Mouse (Mus musculus): ENCODE data around the gene Itgb3.

The Itgb3 gene

DNA sequence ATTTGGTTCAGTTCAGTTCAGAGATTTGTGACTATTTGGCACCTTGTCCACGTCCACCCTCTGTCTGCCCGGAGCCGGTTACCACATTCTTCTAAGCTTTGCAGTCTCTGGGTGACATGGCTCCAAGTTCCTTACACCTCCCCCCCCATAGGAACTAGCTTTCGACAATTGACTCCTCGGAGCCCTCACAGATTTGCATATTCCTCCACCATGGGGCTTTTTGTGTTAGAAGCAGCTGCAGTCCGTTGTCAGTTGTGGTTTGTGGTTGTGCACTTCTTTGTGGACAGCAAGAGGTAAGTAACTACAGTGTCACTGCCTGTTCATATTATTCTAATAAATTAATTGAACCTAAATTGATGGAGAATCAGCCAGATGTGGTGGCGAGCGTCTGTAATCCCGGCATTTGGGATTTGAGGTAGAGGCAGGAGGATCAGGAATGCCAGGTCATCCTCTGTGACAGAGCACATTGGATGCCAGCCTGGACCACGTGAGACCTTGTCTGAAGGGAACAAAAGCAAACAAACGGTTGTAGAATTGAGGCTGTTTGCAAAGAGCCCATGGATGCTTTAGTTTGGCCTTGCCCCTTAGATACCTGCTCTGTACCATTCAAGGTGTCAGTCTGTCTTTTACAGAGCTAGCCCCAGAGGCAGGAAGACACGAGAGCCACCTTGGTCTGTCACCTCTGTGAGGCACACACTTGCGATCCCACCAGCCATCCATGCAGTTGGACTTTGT lies 25.0 kb upstream of the Itgb3 start:
- DNase-seq, result no peak

DNA sequence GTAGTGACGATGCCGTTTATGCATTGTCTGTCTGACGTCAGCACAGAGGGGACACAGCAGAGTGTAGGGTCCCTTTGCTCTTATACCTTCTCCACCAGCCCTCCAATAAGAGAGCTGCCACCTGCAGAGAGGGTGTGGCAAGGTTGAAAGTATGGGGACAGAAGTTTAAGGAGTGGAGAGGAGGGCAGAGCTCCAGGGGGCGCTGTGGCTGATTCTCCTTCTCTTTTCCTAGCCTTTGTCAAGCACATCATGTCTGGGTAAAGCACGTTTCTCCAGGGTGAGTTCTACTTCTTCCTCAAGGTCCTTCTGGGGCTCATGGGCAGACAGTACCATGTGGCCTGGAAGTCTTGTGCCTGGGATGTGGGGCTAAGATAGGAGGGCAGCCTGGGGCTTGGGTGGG lies 22.3 kb upstream of the Itgb3 start:
- no peak for DNase-seq

DNA sequence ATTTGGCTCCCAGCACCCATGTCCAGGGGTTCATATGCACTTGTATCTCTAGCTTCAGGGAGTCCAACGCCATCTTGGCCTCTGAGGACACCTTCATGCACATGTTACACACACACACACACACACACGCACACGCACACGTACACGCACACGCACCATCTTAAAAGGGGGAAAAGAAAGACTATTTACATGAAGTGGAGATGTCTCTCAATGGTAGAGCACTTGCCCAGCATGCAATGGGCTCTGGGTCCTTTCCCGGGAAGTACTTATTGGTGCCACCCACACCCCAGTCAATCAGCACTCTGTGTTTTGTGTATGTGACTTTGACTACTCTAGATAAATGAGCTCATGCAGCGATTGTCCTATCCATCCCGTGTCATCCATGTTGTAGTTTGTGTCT lies 19.9 kb upstream of the Itgb3 start:
- DNase-seq, result no peak

GRCm38 (mm10) chr11:104588513-104588912 lies 19.3 kb upstream of the Itgb3 start:
- DNase-seq, result no peak

GRCm38 (mm10) chr11:104589570-104589969 lies 18.2 kb upstream of the Itgb3 start:
- no peak for DNase-seq

DNA sequence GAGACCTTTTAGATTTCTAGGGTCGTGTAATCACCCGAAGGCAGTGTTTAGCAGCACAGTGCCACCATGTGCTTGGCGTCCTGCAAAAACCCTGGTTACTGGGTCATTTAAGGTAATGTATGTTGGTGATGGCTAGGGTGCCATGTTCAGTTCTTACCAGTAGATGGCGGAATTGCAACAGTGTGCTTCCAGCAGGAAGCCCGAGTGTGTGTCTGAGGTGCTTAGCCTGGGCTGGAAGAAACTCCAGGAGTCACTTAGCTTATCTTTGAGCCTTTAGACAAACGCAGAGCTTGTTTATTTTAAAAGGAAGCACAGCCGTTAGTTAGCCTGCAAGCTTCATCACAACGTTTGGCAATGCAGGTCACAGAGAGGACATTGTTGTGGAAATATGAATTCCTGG lies 17.7 kb upstream of the Itgb3 start:
- peak; percentile 67 for DNase-seq

- DNase-seq, result no peak
Measured at GRCm38 (mm10) chr11:104592066-104592835, 15.5 kb upstream of the Itgb3 start.

DNA sequence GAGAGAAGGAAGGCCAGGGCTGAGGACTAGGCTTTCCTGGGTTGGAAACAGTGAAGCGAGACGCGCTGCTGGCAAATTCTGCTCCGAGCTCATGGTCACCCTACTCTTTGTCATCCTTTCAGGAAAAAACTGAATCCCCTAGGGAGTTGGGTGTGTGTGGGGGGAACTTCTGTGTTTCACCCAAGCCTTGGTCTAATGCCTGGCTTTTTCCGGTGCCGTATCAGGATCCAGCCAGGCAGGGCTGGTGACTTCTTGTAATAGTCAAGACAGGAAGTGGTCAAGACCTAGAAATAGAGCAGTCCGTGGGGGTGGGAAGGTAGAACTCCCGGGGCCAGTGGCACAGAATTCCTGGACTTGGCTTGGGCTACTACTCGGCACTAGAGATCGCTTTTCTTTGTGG lies 11.4 kb upstream of the Itgb3 start:
- no peak for DNase-seq

- no peak for DNase-seq
Measured at GRCm38 (mm10) chr11:104599265-104599945, 8.4 kb upstream of the Itgb3 start.

GRCm38 (mm10) chr11:104600675-104601074 lies 7.1 kb upstream of the Itgb3 start:
- no peak for DNase-seq

DNA sequence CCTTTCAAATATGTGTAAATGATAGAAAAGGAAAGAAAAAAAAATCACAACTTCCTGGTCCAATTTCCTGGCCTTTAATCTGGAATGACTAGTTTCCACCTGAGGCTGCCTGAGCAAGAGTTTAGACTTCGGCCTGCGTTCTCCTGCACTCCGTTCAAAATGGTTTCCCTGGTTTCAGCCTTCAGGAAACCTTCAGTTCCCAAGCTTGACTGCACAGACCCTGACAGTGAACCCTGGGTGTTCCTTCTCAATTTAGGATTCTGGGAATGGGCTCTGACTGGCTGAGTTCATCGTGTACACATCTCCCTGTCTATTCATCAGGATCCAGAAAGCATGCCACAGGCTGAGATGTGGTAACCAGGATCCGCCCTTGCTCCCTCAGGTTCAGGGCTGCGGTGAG lies 3.6 kb upstream of the Itgb3 start:
- DNase-seq, result no peak

GRCm38 (mm10) chr11:104608249-104608920 lies 585 bp downstream of the Itgb3 start:
- DNase-seq, result no peak

GRCm38 (mm10) chr11:104609033-104609684 lies 1.4 kb downstream of the Itgb3 start:
- no peak for DNase-seq

DNA sequence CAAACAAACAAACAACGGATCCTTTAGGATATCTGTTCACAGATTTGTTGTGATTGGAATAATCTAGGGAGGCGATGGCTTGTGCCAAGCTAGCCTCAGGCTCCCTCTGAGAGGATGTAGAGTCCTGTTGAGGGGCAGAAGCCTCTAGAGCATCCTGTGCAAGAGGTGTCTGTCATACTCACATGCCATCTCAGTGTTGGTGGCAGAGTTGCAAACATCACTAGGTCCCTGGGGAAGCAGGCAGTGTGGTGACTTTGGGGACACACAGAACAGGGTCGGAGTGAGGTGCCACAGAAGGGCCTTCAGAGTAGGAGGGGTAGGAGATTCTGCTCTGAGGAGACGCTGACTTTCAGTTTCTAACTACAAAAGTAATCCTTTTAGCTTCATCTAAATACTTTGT lies 1.9 kb downstream of the Itgb3 start:
- DNase-seq, result no peak

DNA sequence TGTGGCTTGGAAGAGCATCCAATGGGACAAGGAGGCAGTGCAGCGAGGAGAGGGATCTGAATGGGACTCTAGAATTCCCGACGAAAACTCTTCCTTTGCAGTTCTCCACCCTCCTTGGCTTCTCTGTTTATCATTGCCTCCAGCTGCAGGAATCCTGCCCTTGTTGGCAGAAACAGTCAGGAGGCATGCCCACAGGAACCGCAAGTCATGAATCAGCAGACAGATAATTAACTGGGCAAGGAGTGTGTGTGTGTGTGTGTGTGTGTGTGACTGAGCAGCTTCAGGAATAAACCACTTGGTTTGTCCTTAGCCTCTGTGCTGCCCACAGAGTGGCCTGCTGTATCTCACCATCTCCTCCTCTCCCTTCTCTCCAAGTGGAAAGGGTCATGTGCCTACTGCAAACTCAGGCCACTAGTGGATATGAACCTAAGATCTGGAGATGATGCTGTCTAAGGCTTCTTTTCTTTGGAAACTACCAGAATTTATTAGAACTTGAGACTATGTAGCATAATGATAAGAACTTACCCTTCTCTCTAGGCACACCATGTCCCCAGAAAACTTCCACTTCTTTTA lies 3.9 kb downstream of the Itgb3 start:
- DNase-seq, result no peak

GRCm38 (mm10) chr11:104613551-104613950 lies 5.8 kb downstream of the Itgb3 start:
- DNase-seq, result no peak

DNA sequence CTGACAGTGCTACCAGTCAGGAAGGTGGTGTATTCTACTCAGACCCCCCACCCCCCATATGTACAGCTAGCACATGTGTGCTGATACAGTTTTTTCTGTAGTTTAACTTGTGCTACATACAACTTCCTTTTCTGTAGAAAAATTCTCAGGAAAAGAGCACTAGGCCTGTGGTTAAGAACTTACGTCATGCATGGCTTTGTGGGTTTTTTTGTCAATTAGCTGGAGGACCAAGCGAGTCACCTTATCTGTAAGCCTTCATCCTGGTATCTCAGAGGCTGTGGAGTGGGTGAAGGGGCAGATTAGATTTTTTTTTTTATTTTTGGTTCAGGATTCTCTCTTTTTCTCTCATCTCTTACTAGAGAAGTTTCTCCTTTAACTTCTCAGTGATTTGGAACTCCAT lies 6.3 kb downstream of the Itgb3 start:
- DNase-seq, result no peak

DNA sequence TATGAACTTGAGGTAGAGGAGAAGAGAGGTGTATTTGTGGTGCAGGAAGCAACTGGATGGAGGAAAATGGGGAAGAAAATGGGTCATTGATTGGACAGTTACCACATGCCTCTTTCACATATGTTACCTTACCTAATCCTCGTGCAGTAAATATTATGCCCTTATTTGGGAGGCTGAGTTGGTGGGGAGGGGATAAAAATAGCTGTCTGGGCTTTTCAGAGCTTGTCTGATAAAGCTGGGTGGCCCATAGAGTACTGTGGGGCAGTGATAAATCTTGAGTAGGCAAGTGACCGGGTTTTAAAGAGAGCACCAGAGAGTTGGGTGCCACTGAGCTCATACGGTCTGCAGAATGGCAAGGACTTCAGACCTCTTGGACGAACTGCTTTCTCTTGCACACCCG lies 8.4 kb downstream of the Itgb3 start:
- no peak for DNase-seq

DNA sequence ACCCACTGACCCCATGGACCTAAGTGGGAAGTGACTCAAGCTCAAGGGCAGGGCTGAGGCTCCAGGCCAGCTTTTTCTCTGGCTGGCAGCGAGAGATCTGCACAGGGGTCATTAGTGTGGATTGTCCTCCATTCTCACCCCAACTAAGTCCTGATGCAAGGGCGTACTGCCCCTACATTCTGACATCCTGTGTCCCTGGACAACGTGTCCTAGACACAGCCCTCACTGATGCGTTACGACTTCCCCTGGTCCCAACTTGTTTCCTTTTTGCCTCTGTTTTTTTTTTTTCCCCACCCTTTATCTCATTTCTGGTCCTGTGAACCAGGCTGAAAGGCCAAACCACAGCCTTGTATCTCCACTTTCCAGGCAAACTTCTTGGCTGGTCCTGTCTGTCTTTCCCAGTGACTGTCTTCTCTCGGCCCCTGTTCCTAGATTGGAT lies 10.9 kb downstream of the Itgb3 start:
- DNase-seq, result no peak

DNA sequence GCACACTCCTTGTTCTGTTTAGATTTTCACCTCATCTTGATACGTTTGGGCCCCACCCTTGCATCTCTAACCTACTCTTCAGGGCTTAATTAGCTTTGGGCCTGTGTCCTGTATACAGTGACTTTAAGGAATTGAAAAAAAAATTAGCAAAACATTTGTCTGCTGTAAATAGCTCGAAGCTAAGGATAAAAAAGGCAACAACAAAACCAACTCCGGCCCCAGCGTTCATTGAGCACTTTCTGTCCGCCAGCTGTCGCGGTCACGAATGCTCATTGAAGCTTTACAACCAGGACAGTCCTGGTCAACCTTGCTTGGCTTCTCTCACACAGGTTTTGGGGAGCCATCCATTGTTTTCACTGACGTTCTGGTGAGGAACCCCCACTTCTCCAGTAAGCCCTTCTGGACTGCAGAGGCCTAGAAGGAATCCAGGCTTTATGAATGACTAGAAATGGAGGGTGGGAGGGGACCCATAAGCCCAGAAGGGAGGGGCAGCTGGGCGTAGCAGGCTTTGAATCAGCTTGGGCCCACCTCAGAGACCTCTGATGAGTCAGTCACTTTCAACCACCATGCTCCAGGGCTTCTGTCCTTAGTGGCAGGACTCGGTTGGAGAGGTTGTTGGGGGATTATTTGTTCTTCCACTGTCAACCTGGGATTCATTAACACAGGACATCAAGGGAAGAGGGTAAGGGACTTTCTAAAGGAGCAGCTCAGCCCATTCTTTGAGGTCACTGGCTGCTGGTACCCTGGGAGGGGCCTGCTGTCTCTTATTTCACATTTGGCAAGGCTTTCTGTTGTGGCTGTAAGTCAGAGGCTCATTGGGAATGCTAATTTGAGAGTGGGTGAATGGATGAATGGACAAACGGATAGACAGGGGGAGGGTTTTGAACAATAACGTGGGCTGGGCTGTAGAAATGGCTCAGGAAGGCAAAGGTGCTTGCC lies 11.6 kb downstream of the Itgb3 start:
- DNase-seq, result no peak
